Mouse (Mus musculus) thymus, postnatal 25 days (tissue): ENCODE measurements around the gene Cflar.
"Not testable (repeated sequence)": the region's sequence is repeated elsewhere in the genome, so short reads cannot be mapped to it uniquely, and the experiment has no call there.

Experiments used
- DNase-seq: peaks from one replicate; pipeline ENCODE4 v3.0.0; 2022

Cflar gene

GRCm38 (mm10) chr1:58788410-58788809 lies 77.1 kb downstream of the Cflar start:
- no peak for DNase-seq

GRCm38 (mm10) chr1:58794705-58795104 lies 83.4 kb downstream of the Cflar start:
- no peak for DNase-seq

- peak; percentile 48 for DNase-seq
Measured at GRCm38 (mm10) chr1:58795291-58796058, 84.2 kb downstream of the Cflar start, which contains the start of gene Casp8. Gene Casp8 (plus strand): TSS chr1:58795374.

- DNase-seq: peak; percentile 33
Measured at GRCm38 (mm10) chr1:58796059-58796363, 84.7 kb downstream of the Cflar start.

GRCm38 (mm10) chr1:58796853-58797252 lies 85.5 kb downstream of the Cflar start:
- DNase-seq: no peak

- peak; percentile 59 for DNase-seq
Measured at GRCm38 (mm10) chr1:58797370-58797769, 86.1 kb downstream of the Cflar start.

GRCm38 (mm10) chr1:58798911-58799310 lies 87.6 kb downstream of the Cflar start:
- no peak for DNase-seq

- DNase-seq: not testable (repeated sequence)
Measured at GRCm38 (mm10) chr1:58800644-58801043, 89.3 kb downstream of the Cflar start.

GRCm38 (mm10) chr1:58801558-58802285 lies 90.4 kb downstream of the Cflar start:
- no peak for DNase-seq

- peak; percentile 89 for DNase-seq
Measured at GRCm38 (mm10) chr1:58802322-58803273, 91.3 kb downstream of the Cflar start.

- no peak for DNase-seq
Measured at GRCm38 (mm10) chr1:58803531-58803930, 92.2 kb downstream of the Cflar start.

- DNase-seq: peak; percentile 49
Measured at GRCm38 (mm10) chr1:58806651-58807050, 95.3 kb downstream of the Cflar start.
